Mouse (Mus musculus): ENCODE measurements around the gene Cd86.

DNA sequence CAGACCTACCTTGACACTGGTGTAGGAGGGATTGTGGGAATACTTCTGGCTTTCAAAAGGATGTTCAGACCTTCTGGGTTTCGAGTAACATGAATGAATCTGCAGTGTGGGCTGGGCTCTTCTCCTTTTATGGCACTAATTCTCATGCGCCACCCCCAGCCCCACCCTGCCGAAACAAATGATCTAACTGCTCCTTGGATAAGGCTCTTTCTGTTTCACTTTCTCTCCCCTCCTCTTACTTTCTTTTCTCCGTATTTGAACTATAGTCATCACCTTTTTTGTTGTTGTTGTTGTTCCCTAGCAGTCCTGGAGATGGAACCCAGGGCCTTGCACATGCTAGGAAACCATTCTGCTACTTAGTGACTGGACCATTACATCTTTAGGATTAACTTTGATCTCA, 67.6 kb downstream of the Cd86 start:
- no peak for TF ChIP-seq CTCF (IDR thresholded peaks at IDR 0.05; ENCODE audit: control insufficient read depth, insufficient read depth, insufficient replicate concordance, low read depth, low read length)
- no peak for TF ChIP-seq POLR2A (IDR thresholded peaks at IDR 0.05; ENCODE audit: control insufficient read depth, low read depth, low read length)
